In the genomic region with DNA sequence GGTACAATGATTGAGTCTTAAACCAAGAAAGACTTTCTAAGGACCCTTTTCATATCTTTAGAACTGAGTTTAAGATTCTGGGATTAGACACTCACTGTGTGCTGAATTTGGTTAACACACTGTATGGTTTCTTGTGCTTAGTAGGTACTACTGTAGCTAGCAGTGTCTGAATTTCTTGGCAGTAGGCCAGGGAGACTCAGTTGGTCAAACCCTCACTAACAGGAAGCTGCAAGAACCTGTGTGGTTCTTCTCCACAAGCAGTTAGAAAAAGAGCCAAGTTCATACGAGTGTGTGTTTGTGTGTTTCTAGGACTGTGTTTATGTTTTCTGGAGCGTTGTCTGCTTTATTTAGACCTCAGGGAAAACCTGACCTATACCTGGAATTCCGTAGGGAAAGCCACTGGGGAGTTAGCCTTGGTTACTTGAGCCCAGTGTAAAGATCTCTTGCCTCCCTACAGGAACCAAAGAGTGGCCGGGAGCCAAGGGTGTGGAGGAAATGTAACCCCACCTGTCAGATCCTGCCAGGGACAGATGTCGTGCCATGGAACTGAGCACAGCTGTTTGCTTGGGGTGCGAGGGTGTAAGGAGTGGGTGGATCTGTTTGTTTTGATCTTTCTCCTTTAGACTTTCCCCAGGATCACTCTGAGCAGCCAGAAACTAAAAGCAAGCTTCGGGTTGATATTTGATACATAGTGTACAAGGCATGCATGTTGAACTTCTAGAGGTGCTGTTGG, we compare ENCODE assay signal across 16 mouse cellular contexts. TPM values are rescaled to one million over a fixed set of nuclear protein-coding genes. Genes with fewer than 3 reads are reported as not detected.
A peak's percentile ranks its signal among the peaks of the same experiment; 100 is the strongest.
DNase-seq lines count a peak whose midpoint lies in the region; ATAC-seq and TF ChIP-seq lines count a peak whose summit lies in the region.
"Had no signal": no experiment of that assay in that cellular context is flagged by ENCODE, and none has a peak within 500 bp of the region (broad histone marks: within the 10 kb centered on the region; RNA-seq: fewer than 3 reads in every experiment).

No protein-coding gene starts in this region.

- no peak for TF ChIP-seq CTCF in spleen, adult 2 months (IDR thresholded peaks at IDR 0.05; ENCODE audit: extremely low read depth, insufficient read depth, insufficient read length, insufficient replicate concordance)
- TF ChIP-seq CTCF in intestine, postnatal 0 days (IDR thresholded peaks at IDR 0.05; ENCODE audit: low read depth): no peak
- no peak for TF ChIP-seq CTCF in small intestine, adult 2 months (IDR thresholded peaks at IDR 0.05; ENCODE audit: extremely low read depth, insufficient read length, insufficient replicate concordance, low read depth, low read length)

- H3K27me3 ChIP-seq in spleen, adult 2 months (ENCODE audit: control insufficient read depth, insufficient read depth, low read length): no peaks in the 10 kb centered on the region
- H3K27me3 ChIP-seq in intestine, postnatal 0 days (replicated peaks; ENCODE audit: control insufficient read depth, insufficient read depth, low read length): no peaks in the 10 kb centered on the region
- H3K27me3 ChIP-seq in small intestine, adult 2 months (ENCODE audit: control insufficient read depth, insufficient read depth, low read length): no peaks in the 10 kb centered on the region
- H3K27me3 ChIP-seq: neural tube, embryonic 12.5 days had no signal

- no peak for TF ChIP-seq POLR2A in spleen, adult 2 months (IDR thresholded peaks at IDR 0.05; ENCODE audit: low read depth, low read length)
- no peak for TF ChIP-seq POLR2A in small intestine, adult 2 months (IDR thresholded peaks at IDR 0.05; ENCODE audit: low read depth, low read length)

- H3K36me3 ChIP-seq in spleen, adult 2 months (ENCODE audit: control insufficient read depth, insufficient read depth, low read length): no peaks in the 10 kb centered on the region
- H3K36me3 ChIP-seq in intestine, postnatal 0 days (ENCODE audit: control insufficient read depth, insufficient read depth): no peaks in the 10 kb centered on the region
- H3K36me3 ChIP-seq in small intestine, adult 2 months (ENCODE audit: control insufficient read depth, insufficient read depth, low read length): no peaks in the 10 kb centered on the region
- H3K36me3 ChIP-seq: neural tube, embryonic 12.5 days had no signal

- peaks cover 5% of the 10 kb centered on the region for H3K4me1 ChIP-seq in spleen, adult 2 months (ENCODE audit: control insufficient read depth, insufficient read depth, insufficient read length)
- no peaks in the 10 kb centered on the region for H3K4me1 ChIP-seq in intestine, postnatal 0 days (replicated peaks; ENCODE audit: control insufficient read depth, insufficient read depth, low read length)
- H3K4me1 ChIP-seq in small intestine, adult 2 months (ENCODE audit: control insufficient read depth, insufficient read depth, insufficient read length, low read length): peaks cover 10% of the 10 kb centered on the region; the same call in 1 of the 2 replicates
- H3K4me1 ChIP-seq: neural tube, embryonic 12.5 days had no signal

- no peak overlapping the region for H3K4me2 ChIP-seq in intestine, postnatal 0 days (replicated peaks; ENCODE audit: low read depth)
- H3K4me2 ChIP-seq: neural tube, embryonic 12.5 days had no signal

- no peak overlapping the region for H3K9ac ChIP-seq in intestine, postnatal 0 days (ENCODE audit: low read depth, low read length)
- H3K9ac ChIP-seq: forebrain, postnatal 0 days; neural tube, embryonic 12.5 days had no signal

- H3K27ac ChIP-seq in spleen, adult 2 months (ENCODE audit: insufficient read depth, low read length): peak overlapping the region; percentile 7
- H3K27ac ChIP-seq in intestine, postnatal 0 days (ENCODE audit: low read depth, low read length): no peak overlapping the region
- peak overlapping the region; percentile 31; the same call in 1 of the 2 replicates for H3K27ac ChIP-seq in small intestine, adult 2 months (ENCODE audit: insufficient read depth, low read depth, low read length)
- H3K27ac ChIP-seq: neural tube, embryonic 12.5 days had no signal

- H3K9me3 ChIP-seq in intestine, postnatal 0 days (ENCODE audit: control insufficient read depth): no peaks in the 10 kb centered on the region
- H3K9me3 ChIP-seq: neural tube, embryonic 12.5 days had no signal

- ATAC-seq in intestine, postnatal 0 days: peak; percentile 59; the same call in 1 of the 2 replicates
- ATAC-seq in granulocyte monocyte progenitor cell, adult 5-6 weeks (replicated peaks; ENCODE audit: poor library complexity, severe bottlenecking): no peak
- ATAC-seq: forebrain, postnatal 0 days had no signal

- 25% methylated on average over 7 of the region's 7 CpGs for WGBS in spleen, adult 2 months
- 49% methylated on average over 7 of the region's 7 CpGs for WGBS in intestine, postnatal 0 days
- WGBS in small intestine, adult 2 months: 15% methylated on average over 7 of the region's 7 CpGs

- no peak overlapping the region for H3K4me3 ChIP-seq in spleen, adult 2 months (ENCODE audit: extremely low read depth, insufficient read depth, insufficient read length)
- no peak overlapping the region for H3K4me3 ChIP-seq in intestine, postnatal 0 days (ENCODE audit: low read depth, low read length)
- no peak overlapping the region for H3K4me3 ChIP-seq in small intestine, adult 2 months (ENCODE audit: low read depth, low read length)
- H3K4me3 ChIP-seq: neural tube, embryonic 12.5 days had no signal

- peak; percentile 11 for DNase-seq in gastrocnemius, adult 18-20 months (ENCODE audit: low spot score)
- DNase-seq in gastrocnemius, adult 8-10 months (ENCODE audit: low spot score in 2 of 2): no peak
- peak in 1 of 2 experiments; percentile 15 for DNase-seq in spleen, adult 2 months (ENCODE audit: low read depth in 1 of 2, low spot score in 2 of 2)
- no peak for DNase-seq in spleen, postnatal 10 days (ENCODE audit: low spot score in 2 of 2)
- DNase-seq in layer of hippocampus, postnatal 25 days (ENCODE audit: extremely low spot score in 1 of 2, low spot score in 1 of 2): no peak
- DNase-seq: adrenal gland, postnatal 36 days; cerebellum, adult 2 months; forebrain, postnatal 0 days; heart, postnatal 10 days had no signal

RNA-seq across cellular contexts. Expression of gene Sytl2, which starts 10.3 kb away (rescaled TPM):
- total RNA-seq in gastrocnemius, adult 18-20 months (2021): 1 to 10 TPM; 3.4 to 3.7 TPM
- total RNA-seq in gastrocnemius, adult 8-10 months (2022): 1 to 10 TPM; 2.1 to 3.8 (median 3.1) TPM
- polyA plus RNA-seq in spleen, adult 2 months (2012; rRNA removed): 1.2 and 1.4 TPM in 2 replicates
- polyA plus RNA-seq in intestine, postnatal 0 days (2015; fragmentation: Nextera tagmentation; extraction: Ambion mirVana): 7.0 and 7.4 TPM in 2 replicates
- polyA plus RNA-seq in small intestine, adult 2 months (2012; rRNA removed): 4.2 and 5.1 TPM in 2 replicates
- 10 to 100 TPM; 40.4 to 49.5 TPM for total RNA-seq in layer of hippocampus, postnatal 25 days (2021)
- not detected in 2 replicates for total RNA-seq in granulocyte monocyte progenitor cell, adult 5-6 weeks (2014; fragmentation: Nextera tagmentation)
- total RNA-seq in granulocyte monocyte progenitor cell, adult 5-6 weeks (2017): not detected in 2 replicates

RNA-seq across cellular contexts. Expression of gene Ccdc83, which starts 46.7 kb away (rescaled TPM):
- not detected for total RNA-seq in gastrocnemius, adult 18-20 months (2021)
- not detected for total RNA-seq in gastrocnemius, adult 8-10 months (2022)
- polyA plus RNA-seq in spleen, adult 2 months (2012; rRNA removed): not detected in 2 replicates
- not detected in 2 replicates for polyA plus RNA-seq in intestine, postnatal 0 days (2015; fragmentation: Nextera tagmentation; extraction: Ambion mirVana)
- polyA plus RNA-seq in small intestine, adult 2 months (2012; rRNA removed): not detected in 2 replicates
- not detected for total RNA-seq in layer of hippocampus, postnatal 25 days (2021)
- not detected in 2 replicates for total RNA-seq in granulocyte monocyte progenitor cell, adult 5-6 weeks (2014; fragmentation: Nextera tagmentation)
- not detected in 2 replicates for total RNA-seq in granulocyte monocyte progenitor cell, adult 5-6 weeks (2017)
- total RNA-seq: adrenal gland, postnatal 36 days; forebrain, postnatal 0 days; heart, postnatal 10 days; megakaryocyte progenitor cell, adult 5-6 weeks had no signal
- polyA plus RNA-seq: cerebellum, adult 2 months; forebrain, postnatal 0 days; limb, embryonic 11.5 days; neural tube, embryonic 12.5 days; thymus, postnatal 0 days had no signal

Comparison
In these comparisons a context has a peak if more than half of its experiments do, and no peak if none do; other contexts are left out.
1. RNA of gene Sytl2, which starts 10.3 kb away (total RNA-seq): 40.4 to 49.5 TPM in layer of hippocampus, postnatal 25 days; 3.4 to 3.7 TPM in gastrocnemius, adult 18-20 months, 2.1 to 3.8 TPM in gastrocnemius, adult 8-10 months and not detected in granulocyte monocyte progenitor cell, adult 5-6 weeks; every median in the first group is over 4 times any median in the second.